Mouse (Mus musculus) frontal cortex, postnatal 14 days (tissue): ENCODE measurements around the gene Nmnat1.
A peak's percentile ranks its signal among the peaks of the same experiment; 100 is the strongest.

Source experiments
- DNase-seq, 2 experiments: peaks; one replicate each; pipeline ENCODE4 v3.0.0; 2022; ENCODE audit warnings: low spot score in 2 of 2

Gene Nmnat1

DNA sequence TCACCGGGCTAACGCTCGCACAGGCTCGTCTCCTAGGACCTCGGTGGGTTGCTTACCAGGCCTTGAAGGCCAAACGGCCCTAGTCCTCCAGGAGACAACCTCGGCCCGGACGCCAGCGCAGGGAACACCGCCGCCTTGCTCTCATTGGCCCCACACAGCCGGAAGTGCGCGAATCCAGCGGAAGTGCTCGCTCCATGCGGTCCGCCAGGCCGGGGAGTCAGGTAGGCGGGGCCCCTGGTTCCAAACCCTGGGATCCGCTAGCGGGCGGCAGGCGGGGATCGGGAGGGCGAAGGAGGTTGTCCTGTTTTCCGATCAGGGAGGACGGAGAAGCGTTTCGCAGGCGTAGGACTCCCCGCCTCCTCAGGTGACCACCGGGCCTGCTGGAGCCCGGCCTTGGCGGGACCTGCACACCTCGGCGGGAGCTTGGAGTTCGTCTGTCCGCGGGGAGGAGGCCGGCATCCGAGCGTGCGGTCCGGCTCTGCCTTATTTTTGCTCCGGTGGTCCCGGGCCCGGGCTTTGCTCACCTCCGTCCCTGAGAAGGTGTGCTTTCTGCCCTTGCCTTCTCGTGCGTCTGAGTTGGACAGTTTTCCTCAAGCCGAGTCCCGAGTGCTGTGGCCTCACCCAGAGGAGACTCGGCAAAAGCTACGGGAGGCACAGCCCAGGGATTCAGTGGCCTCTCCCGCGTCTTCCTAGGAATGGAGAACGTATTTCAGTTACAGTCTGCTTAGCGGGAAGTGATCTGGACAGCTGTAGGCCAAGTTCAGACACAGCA lies at the start of gene Nmnat1, which contains the start of gene Lzic:
TSS of gene Nmnat1 (minus strand) at position 150 of the 772 bp plus-strand sequence.
TSS of gene Lzic (plus strand) at position 177 of the 772 bp plus-strand sequence.
- DNase-seq, result peak; percentile 82 to 89

DNA sequence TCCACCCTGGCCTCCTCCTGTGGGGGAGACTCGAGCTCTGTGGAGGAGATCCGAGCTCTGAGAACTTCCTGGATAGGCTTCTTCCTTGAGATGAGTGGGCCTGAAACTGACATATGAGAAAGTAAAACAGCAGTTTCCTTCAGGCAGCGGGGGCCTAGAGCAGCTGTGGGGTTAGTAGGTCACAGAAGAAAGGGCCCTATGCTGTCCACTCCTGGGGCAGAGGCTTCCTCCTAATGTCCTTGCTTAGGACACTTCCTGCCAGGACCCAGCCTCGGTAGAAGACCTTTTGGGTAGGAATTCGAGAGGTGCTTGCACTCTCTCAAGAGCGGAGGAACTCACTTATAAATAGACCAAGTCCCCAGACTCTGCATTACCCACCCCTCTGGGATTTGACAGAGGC lies 44.7 kb upstream of the Nmnat1 start:
- no peak for DNase-seq

GRCm38 (mm10) chr4:149527621-149528354 lies 42.8 kb upstream of the Nmnat1 start:
- DNase-seq, result no peak

GRCm38 (mm10) chr4:149526330-149526729 lies 41.3 kb upstream of the Nmnat1 start:
- no peak for DNase-seq

DNA sequence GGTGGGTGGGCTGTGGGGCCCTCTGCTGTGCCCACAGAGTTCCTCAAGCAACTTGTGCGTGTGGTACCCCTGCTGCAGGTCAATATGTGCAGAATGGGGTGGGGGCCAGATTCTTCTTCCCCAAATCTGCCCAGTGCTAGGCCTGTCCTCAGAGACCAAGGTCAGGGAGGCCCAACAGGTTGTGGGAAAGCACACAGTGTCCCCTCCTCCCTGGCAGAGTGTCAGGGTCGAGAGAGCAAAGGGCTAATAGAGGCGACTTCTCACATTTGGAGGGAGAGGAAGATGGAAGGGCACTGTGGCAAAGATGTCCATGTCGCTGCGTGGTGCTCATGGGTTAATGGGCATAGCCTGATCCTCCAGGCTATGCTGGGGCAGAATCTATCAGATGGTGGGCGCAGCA lies 40.8 kb upstream of the Nmnat1 start:
- DNase-seq, result no peak

GRCm38 (mm10) chr4:149525170-149525569 lies 40.2 kb upstream of the Nmnat1 start:
- no peak for DNase-seq

GRCm38 (mm10) chr4:149523961-149524360 lies 39.0 kb upstream of the Nmnat1 start:
- no peak for DNase-seq

- DNase-seq, result no peak
Measured at GRCm38 (mm10) chr4:149521258-149521657, 36.3 kb upstream of the Nmnat1 start.

- DNase-seq, result no peak
Measured at GRCm38 (mm10) chr4:149518351-149519220, 33.6 kb upstream of the Nmnat1 start.

GRCm38 (mm10) chr4:149517868-149518340 lies 32.9 kb upstream of the Nmnat1 start, which contains the start of gene Ctnnbip1:
Gene Ctnnbip1 (plus strand): TSS chr4:149518236.
- DNase-seq, result peak; percentile 92 to 95

- DNase-seq, result no peak
Measured at GRCm38 (mm10) chr4:149515706-149516105, 30.7 kb upstream of the Nmnat1 start.

GRCm38 (mm10) chr4:149512072-149512471 lies 27.1 kb upstream of the Nmnat1 start:
- DNase-seq, result no peak

DNA sequence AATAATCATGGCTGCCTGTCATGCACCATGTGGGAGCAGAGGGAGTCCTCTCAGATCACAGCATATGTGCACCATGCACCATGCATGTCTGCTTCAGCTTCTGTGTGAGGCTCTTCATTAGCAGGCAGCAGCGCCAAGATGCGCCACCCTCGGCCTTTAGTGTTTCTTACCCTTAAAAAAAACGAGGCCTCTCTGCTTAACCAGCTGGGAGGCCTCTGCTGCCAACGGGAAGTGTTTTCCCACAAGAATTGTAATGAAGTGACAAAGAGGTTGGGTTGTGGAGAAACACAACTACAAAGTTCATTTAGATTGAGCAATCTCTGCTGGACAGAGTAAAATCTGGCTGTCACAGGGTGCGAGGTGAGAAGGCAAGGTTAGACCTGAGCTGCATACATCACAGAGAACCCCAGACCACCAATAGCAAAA lies 26.2 kb upstream of the Nmnat1 start:
- DNase-seq, result no peak

DNA sequence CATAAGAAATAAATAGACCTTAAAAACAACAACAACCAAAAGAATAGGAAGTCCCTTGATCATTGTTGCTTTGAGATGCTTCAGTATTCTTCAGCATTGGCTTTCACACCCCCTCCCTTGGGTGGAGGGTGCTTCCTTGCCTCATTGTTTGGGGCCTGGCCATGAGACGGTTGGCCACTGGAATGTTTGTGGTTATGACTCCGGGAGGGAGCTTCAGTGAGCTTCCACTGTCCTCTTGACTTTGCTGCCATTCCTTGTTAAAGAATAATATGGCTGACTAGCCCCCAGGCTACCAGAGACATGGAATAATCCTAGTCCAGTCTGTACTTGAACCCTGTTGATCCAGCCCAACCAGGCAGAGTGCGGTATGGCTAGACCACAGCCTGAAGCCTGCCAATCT lies 21.9 kb upstream of the Nmnat1 start:
- no peak for DNase-seq

DNA sequence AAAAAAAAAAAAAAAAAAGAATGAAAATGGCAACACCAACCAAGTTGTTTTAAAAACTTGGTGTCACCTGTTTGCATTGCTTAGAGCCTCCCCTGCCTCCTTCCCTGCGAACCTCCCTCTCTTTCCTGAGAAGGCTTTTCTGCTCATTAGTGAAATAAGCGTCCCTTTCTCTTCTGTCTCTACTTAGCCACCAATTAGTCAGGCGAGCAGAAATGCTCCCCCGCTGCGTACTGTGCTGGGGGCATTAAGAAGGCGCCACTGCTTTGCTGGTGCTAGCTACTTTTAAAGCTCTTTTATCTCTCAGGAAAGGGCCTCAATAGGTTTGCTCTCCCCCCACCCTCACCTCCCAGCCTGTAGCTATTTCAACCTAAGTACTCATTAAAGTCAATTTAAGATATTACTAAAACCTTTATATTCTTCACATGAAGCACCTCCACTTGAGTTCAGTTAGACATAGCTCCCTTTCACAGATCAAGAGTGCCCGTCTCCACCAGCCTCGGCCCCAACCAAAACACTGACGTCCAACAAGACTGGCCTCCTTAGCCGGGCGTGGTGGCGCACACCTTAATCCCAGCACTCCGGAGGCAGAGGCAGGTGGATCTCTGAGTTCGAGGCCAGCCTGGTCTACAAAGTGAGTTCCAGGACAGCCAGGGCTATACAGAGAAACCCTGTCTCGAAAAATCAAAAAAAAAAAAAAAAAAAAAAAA lies 20.4 kb upstream of the Nmnat1 start:
- no peak for DNase-seq

GRCm38 (mm10) chr4:149504858-149505257 lies 19.9 kb upstream of the Nmnat1 start:
- no peak for DNase-seq

GRCm38 (mm10) chr4:149504363-149504762 lies 19.4 kb upstream of the Nmnat1 start:
- no peak for DNase-seq

DNA sequence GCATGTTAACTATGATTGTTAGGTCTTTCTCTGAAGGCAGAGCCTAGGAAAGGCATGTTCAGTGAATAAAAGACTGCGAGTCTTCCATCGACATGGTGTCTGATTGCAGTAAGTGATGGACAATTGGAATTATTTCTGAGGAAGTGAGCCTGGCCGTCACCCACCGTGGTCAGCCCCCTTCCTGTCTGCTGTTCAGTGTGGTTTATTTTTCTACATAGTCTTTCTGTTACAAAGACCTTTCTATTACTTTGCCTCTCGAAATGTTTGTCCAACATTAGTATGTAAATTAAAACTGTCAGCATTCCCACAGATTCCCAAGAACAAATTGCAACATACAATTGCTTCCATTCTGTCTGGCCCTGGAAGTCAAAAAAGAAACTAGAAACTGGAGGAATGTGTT lies 14.8 kb upstream of the Nmnat1 start:
- no peak for DNase-seq

DNA sequence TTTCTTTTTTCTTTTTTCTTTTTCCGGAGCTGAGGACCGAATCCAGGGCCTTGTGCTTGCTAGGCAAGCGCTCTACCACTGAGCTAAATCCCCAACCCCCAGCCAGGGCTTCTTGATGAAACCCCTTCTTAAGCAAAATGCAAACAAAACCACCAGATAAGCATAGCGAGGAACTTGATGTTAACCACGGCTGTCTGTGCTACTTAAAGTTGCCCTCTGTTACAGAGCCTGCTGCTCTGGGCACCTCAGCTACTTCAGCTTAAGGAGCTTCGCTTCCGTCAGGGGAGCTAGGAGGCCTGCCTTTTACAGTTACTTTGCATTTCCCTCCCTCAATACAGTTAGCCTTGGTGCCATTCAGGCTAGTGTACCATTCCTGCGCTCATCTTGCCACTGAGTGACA lies 13.9 kb upstream of the Nmnat1 start:
- DNase-seq, result no peak

GRCm38 (mm10) chr4:149496612-149497011 lies 11.6 kb upstream of the Nmnat1 start:
- peak in 1 of 2 experiments; percentile 14 for DNase-seq

GRCm38 (mm10) chr4:149491151-149491550 lies 6.1 kb upstream of the Nmnat1 start:
- no peak for DNase-seq
